Mouse (Mus musculus) neutrophil, adult 59 days (primary cell): ENCODE measurements around the gene Hlcs. TPM values are rescaled to one million over a fixed set of nuclear protein-coding genes. Genes with fewer than 3 reads are reported as not detected.

Experiments
- total RNA-seq, 2 experiments: library from RNA; stranded (reverse); gene quantifications; 1 replicate in 1 of 2; 2 replicates in 1 of 2; pipeline ENCODE4 v1.2.4; 2023

The Hlcs gene
- total RNA-seq = 10 to 100 TPM; 19.4 to 29.5 TPM

DNA sequence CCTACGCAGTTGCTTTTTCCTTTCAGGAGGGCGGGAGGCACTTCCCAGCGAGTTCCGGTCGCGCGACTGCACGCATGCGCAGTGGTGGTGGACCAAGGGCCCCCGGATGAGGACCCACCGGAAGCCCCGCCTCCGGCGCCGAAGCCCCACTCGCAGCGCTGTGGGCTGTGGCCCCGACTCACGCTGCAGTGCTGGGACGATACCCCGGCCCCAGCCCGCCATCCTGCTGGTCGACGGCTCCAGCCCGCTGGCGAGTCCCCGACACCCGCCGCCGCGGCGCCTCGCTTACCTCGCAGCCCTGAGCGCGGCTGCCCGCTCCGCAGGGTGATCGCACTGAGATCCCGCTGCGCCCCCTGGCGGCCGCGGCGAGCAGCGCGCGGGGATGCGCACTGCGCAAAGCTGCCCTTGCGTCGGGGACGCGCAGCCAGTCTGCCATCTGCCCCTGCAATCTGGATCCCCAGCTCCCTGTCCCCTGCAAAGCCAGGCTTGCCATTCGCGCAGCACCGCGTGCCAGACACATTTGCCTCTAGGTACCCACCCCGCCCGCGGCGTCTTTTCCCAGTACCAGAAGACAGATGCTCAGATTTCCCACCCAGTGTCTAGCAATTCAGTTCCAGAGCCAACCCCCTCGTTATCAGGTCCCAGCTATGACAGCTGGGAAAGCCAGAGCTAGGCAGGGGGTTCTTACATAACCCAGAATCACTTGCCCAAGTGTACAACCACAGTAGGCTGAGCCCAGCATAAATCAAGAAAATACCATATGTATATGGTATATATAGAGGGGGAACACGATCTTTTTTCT, at the start of gene Hlcs:
Hlcs (minus strand) TSS at position 343 of the 802 bp plus-strand sequence.

DNA sequence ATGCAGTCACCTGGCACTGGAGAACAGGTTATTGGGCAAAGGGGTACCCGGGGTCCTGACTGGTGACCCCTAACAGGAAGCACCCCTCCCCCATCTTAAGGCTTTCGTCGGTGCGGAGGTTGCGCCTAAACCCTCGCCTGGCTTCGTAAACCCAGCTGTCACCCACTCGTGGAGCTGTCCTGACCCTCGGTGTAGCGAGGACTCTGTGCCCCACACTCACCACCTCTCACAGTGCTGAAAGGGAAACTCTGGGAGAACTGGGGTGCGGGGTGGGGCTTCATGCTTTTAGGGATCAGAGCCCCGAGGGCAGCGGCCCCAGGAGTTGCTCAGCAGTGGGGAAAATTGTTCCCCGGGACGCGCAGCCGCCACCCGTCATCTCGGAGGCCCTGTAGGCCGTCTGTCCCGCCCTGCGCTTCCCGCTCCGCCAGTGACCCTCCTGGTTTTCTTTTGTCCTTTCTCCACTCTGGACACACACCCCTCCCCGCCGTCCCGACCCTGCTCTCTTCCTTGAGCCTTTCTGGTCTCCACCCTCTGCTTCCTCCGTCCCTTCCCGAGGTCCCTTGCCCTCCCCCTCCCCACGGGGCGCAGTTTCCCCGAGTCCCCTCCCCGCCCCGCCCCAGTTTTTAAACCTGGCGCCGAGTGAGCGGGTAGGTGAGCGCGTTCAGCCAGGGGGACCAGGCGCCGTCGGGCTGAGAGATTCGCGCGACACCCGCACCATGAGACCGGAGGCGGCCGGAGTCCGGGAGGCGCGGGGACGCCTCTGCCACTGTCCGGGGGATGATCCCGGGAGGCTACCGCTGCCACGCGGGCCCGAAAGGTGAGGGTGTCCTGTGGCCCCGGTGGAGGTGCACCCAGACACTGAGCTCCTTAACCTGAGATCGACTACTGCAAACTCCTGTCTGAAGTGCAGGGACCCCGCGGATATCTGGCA, 14.7 kb upstream of the Hlcs start, which contains the start of gene Ripply3:
Ripply3 (plus strand) TSS at position 640 of the 931 bp plus-strand sequence.

DNA sequence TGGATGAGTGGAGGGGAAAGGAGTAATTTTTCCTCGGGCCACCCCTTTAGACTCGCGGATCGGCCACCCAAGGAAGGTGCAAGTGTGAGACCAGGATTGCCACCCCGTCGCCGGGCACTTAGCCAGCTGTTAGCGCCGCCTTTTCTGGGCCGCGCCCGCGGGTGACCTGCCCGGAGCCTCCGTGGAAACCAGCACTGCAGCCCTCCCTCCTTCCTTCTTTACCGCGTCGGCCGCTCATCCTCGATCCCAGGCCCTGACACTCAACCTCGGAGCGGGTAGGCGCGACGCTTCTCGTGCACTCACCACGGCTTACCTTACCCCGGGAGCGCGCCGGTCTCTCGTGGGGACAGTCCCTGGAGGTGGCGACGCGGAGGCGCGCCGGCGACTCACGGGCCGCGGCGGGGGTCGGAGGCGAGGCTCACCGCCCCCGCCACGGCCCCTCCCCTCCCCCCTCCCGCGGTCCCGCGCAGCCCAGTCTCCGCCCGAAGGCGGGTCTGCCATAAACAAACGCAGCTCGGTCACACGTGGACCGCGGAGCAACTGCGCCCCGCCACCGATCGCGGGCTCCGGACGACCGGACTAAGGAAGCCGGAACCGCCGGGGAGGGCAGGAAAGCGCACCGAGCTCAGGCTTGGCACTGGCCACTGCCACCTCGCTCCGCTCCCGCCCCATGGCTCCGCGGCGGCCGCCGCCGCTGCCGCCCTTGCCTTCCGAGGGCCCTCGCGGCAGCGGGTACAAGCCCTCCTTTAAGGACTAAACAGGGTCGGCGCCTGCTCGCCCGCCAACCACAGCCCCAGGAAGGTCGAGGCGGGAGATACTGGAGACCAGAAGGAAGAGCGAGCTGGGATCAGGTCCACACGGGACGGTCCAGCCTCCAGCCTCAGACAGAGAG, 228.4 kb downstream of the Hlcs start, which contains the start of gene Sim2:
Sim2 (plus strand) TSS at position 221 of the 892 bp plus-strand sequence.

Other genes with a start within 250 kb of the Hlcs start
- gene Sim2, start 228.6 kb downstream of the Hlcs start, total RNA-seq = not detected
- not detected for gene Ripply3, start 14.8 kb upstream of the Hlcs start, total RNA-seq
- gene Ttc3, start 57.0 kb upstream of the Hlcs start, total RNA-seq = 10 to 100 TPM; 18.3 to 22.9 TPM
- gene Pigp, start 58.3 kb upstream of the Hlcs start, total RNA-seq = 10 to 100 TPM in 1 of 2 experiments, 1 to 10 TPM in 1; 8.1 to 11.0 TPM
- 10 to 100 TPM; 41.7 to 54.3 TPM for gene Vps26c, start 213.3 kb upstream of the Hlcs start, total RNA-seq